Mouse (Mus musculus): ENCODE data around the gene Tmem247.

DNA sequence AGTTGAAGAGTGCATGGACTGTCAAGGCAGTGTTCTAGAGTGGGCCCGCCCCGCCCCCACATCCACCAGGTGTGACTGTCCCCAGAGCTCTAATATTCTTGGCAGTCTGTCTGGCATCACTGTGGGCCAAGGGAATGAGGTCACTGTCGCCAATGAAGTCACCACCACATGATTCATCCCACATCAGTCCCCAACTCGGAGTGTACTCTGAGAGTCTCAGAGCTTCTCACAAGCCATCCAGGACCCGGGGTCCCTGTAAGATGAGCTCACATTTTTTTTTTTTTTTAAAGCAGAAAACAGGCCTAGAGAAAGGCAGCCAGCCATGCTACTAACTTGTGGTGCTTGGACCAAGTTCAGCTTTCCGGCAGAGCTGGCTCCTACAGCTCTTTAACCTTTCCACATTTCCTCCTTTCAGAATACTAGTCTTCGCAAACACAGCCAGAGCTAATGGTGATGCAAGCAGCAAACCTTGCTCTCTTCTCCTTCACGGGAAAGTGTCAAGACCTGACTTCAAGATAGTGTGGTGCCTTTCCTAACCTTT is 44.2 kb downstream of the Tmem247 start:
- TF ChIP-seq CTCF (IDR thresholded peaks at IDR 0.05; ENCODE audit: low read depth) = no peak
- TF ChIP-seq EP300 (IDR thresholded peaks at IDR 0.05; ENCODE audit: low read depth) = no peak
